Mouse (Mus musculus): ENCODE data around the gene Mybl2. TPM values are rescaled to one million over a fixed set of nuclear protein-coding genes. Genes with fewer than 3 reads are reported as not detected.
"Not testable (repeated sequence)": the region's sequence is repeated elsewhere in the genome, so short reads cannot be mapped to it uniquely, and the experiment has no call there.

Gene Mybl2
- total RNA-seq (2015) (28.1 and 30.8 TPM in 2 replicates), total RNA-seq (2017) (39.0 and 40.6 TPM in 2 replicates)

- ATAC-seq (replicated peaks; ENCODE audit: poor library complexity), result peak; percentile 93
Observed at GRCm38 (mm10) chr2:163054335-163054840, at the start of gene Mybl2. Gene Mybl2, plus strand, starts transcription at chr2:163054687.

- ATAC-seq (replicated peaks; ENCODE audit: poor library complexity), result no peak
Observed at GRCm38 (mm10) chr2:163007299-163007698, 47.2 kb upstream of the Mybl2 start.

DNA sequence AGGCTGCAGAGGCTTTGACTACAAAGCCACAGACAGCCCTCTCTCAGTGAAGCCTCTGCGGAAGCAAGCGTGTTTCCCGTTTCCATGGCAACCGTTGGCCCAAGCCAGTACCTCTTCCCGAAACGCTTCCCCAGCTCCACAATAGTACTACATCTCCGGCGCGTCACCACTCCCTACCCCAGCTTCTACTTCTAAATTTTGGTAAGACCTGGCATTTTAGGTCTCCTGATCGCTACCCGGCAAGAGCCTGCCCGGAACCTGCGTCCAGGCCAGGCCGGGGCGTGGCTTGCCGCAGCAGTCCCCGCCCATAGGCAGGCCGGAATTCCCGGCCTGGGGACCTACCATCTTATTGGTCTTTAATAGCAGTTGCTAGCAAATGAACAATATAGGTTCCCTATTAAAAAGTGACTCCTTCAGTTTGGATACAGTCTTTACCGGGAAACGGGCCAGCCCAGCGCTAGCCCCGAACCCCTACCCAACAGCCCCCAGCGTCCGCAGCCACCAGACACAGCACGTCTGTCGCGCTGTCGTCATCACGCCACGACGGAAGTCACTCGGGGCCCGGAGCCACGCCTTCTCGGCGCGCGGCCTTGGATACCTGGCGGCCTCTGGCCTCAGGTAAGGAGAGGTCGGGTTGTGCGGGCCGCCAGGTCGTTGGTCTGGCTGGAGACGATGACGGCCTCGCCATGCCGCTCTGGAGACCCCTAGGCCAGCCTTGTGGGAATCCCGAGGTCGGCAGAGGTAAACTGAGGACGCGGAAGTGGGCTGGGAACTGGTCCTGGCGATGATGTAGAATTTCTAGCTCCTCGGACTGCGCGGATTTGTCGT lies 37.4 kb upstream of the Mybl2 start, which contains the start of gene Ift52:
TSS of gene Ift52 (plus strand) at position 439 of the 828 bp plus-strand sequence.
- ATAC-seq (replicated peaks; ENCODE audit: poor library complexity), result peak; percentile 95

DNA sequence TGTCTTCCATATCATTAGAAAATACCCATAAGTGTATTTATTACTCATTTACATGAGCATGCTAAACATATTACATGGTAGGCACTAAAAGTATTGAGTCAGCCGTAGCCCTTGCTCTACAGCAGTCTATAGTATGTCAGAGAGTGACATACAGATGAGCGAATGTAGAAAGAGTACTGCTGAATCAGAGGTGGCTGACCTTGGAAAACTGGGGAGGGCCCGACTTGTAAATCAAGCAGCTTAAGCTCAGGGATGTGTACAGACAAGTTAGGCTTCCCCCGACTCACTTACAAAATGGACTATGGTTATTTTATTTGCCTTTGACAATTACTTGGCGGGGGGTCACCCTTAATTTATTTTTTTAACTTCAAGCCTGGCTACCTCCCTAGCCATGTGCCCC lies 23.2 kb upstream of the Mybl2 start:
- ATAC-seq (replicated peaks; ENCODE audit: poor library complexity), result no peak

DNA sequence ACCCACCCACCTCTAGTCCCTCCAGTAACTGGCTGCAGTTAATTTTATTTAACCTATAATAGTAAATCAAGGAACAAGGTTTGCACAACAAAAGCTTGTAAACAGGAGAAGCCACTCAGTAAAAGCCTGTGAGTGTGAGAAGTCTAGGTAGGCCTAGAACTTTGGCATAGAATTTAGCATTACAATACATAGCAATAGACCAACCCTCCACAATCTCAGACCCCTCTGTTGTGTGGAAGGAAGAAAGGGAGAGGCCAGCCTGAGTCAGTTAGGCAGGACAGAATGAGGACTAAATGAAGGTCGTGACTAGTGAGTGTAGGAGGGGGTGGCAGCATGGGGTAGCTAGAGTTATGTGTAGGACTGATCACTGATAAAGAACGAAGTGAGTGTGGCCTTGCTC lies 22.7 kb upstream of the Mybl2 start:
- no peak for ATAC-seq (replicated peaks; ENCODE audit: poor library complexity)

DNA sequence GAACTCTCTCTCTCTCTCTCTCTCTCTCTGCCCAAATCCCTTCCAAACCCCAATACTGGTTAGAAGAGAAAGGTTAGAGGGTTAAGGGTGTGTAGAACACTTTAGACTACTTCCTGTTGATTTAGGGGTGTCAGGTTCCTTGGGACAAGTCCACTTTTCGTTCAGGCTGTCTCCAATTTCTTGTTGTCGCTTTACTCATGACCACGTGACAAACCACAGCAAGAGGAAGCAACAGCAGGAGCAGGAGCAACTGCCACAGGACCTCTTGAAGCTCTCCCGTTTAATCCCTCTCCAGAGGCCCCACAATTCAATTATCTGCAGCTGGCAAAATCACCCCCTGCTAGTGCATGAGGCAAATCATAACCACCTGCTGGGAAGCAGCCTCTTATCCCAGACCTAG lies 21.9 kb upstream of the Mybl2 start:
- ATAC-seq (replicated peaks; ENCODE audit: poor library complexity), result no peak

GRCm38 (mm10) chr2:163039940-163040339 lies 14.5 kb upstream of the Mybl2 start:
- peak; percentile 37; the same call in 1 of the 2 replicates for ATAC-seq (replicated peaks; ENCODE audit: poor library complexity)

- ATAC-seq (replicated peaks; ENCODE audit: poor library complexity), result peak; percentile 97
Observed at GRCm38 (mm10) chr2:163048125-163048524, 6.4 kb upstream of the Mybl2 start.

DNA sequence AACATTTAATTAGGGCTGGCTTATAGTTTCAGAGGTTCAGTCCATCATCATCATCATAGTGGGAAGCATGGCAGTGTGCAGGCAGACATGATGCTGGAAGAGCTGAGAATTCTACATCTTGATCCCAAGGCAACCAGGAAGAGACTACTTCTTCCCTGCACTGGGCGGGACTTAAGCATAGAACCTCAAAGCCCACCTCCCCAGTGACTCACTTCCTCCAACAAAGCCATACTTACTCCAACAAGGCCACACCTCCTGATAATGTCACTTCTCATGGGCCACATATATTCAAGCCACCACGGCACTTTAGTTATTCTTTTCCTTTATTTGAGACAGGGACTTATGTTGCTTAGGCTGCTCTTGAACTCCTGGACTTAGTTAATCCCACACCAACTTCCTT lies 5.4 kb upstream of the Mybl2 start:
- no peak for ATAC-seq (replicated peaks; ENCODE audit: poor library complexity)

DNA sequence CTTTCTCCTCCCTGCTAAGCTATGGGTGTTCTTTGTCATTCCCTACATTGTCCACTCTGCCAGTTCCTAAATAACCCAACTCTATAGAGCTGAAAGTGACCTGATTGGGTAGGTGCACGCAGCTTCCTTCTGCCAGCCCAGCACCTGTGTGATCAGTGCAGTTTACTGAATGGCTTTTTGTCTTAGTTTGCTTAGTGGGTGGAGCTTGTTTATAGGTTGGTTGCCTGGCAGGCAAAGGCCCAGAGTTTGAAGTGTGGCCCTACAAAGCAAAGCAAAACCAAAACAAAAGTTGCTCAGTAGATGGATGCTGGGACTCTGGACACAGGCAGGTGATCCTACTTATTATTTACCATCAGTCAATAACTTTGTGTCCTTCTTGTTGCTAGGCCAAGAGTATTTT lies 2.8 kb upstream of the Mybl2 start:
- no peak for ATAC-seq (replicated peaks; ENCODE audit: poor library complexity)

DNA sequence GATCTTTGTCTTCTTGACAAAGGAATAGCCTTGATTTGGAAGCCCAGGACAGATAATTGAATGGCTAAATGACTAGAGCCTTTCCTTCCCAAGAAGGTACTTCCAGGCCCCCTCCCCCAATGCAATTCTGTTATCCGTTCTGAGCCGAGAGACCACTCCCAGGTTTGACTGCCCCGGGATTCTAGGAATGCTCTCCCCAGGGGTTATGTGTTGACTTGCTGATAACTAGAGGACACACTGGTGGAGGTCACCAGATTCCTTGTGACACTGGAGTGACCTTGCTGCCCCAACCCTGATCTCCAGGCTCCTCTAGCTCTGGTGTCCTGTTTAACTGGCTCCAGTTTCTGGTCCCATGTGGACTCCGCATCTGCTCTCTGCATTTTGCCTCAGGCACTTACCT lies 2.4 kb upstream of the Mybl2 start:
- ATAC-seq (replicated peaks; ENCODE audit: poor library complexity), result no peak

GRCm38 (mm10) chr2:163052826-163053225 lies 1.7 kb upstream of the Mybl2 start:
- ATAC-seq (replicated peaks; ENCODE audit: poor library complexity), result no peak

- peak; percentile 29 for ATAC-seq (replicated peaks; ENCODE audit: poor library complexity)
Observed at GRCm38 (mm10) chr2:163054891-163055494, 506 bp downstream of the Mybl2 start.

DNA sequence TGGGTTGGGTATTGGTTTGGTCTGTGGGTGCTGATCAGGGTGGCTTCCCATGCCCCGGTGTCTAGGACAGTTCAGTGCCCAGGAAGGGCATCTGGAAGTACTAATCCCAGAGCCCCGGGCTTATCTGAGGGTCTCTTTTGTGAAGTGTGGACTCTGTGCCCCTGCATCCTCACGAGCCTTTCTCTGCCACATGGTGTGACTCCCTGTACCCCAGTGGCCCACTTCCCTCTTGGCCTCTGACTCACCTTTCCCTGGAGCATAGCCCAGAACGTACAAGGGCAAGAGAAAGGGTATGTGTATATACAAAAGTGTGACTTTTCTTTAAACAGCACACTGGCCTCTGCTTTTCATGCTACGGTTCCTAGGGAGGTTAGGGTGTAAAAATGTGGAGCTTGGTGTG lies 1.2 kb downstream of the Mybl2 start:
- peak; percentile 38 for ATAC-seq (replicated peaks; ENCODE audit: poor library complexity)

DNA sequence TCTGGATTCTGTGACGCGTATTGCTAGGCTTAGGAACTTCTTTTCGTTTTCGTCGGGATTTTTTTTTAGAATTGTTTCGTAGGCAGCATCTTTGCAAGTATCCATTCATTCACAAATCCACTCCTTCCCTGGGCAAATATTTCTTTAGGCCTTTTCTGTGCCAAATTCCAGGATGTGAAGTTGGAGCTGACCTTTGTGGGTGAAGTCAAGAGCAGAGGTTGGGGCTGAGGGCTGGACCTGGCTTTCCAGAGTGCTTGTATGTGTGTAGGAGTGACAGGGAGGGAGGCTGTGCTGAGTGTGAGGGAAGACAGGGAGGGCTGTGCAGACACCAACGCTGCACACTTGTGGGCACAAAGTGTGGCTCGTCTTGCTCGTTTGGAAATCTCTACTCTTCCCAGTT lies 2.1 kb downstream of the Mybl2 start:
- no peak for ATAC-seq (replicated peaks; ENCODE audit: poor library complexity)

GRCm38 (mm10) chr2:163058981-163059380 lies 4.5 kb downstream of the Mybl2 start:
- ATAC-seq (replicated peaks; ENCODE audit: poor library complexity), result not testable (repeated sequence)

GRCm38 (mm10) chr2:163060630-163061029 lies 6.1 kb downstream of the Mybl2 start:
- peak; percentile 33; the same call in 1 of the 2 replicates for ATAC-seq (replicated peaks; ENCODE audit: poor library complexity)

- peak; percentile 69 for ATAC-seq (replicated peaks; ENCODE audit: poor library complexity)
Observed at GRCm38 (mm10) chr2:163061203-163062118, 7.0 kb downstream of the Mybl2 start.

DNA sequence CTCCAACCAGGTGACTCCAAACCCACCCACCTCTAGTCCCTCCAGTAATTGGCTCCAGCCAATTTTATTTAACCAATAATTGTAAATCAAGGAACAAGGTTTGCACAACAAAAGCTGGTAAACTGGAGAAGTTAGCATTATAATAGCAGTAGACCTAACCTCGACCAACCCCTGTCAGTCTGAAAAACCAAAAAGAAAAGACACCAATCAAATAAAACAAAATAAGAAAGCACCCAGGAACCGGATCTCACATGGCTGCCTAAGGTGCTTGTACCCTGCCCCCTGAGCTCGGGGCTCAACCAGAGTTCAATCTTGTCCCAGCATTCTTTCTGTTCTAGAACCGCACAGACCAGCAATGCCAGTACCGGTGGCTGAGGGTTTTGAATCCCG lies 7.6 kb downstream of the Mybl2 start:
- ATAC-seq (replicated peaks; ENCODE audit: poor library complexity), result no peak

DNA sequence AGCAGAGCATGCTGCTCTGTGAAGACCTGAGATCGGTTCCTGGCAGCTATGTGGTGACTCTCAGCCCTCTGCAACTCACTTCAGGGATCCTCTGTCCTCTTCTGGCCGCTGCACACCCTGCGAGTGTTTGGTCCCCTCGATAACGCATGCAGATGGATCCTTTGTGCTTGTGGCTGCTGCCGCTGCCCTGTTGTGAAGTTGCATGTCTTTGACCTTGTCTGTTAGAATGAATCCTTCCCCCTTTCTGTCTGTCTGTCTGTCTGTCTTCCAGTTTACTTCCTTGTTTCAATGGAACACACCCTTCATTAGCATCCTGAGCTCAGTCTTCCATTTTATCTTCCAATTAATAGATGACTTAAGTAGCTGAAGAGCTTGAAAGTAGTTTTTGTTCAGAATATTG lies 11.8 kb downstream of the Mybl2 start:
- ATAC-seq (replicated peaks; ENCODE audit: poor library complexity), result no peak

DNA sequence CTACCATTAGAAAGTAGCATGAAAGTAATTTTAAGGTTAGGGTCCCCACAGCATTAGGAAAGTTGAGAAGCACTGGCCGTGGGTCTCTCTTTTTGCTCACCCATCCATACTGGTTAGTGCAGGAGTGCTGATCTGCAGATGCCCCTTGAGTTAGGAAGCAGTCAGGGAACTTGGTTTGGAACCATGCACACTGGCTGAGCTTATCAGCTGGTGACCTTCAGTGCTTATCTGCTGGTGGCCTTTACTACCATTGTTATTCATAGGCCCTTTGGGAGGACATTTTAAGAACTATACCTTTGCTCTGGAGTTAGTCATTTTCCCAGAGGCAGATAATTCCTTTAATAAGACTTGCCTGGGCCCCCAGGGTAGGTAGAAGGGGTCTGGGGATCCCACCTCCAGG lies 12.7 kb downstream of the Mybl2 start:
- no peak for ATAC-seq (replicated peaks; ENCODE audit: poor library complexity)
